Mouse (Mus musculus): Measurements from ENCODE around the gene Batf2. TPM values are rescaled to one million over a fixed set of nuclear protein-coding genes. Genes with fewer than 3 reads are reported as not detected.

The Batf2 gene
- total RNA-seq (2021), result under 1 TPM in 1 of 2 experiments, not detected in 1; 0.71 TPM

- intact Hi-C loops (cut with DNase I), result loop anchor here (1.0 to 5.0 kb wide), 2 partner anchors 95 to 191 kb away; partner anchors contain the start of gene Men1
- peak; percentile 93 to 95 for DNase-seq (ENCODE audit: low spot score in 2 of 2)
Measured at GRCm38 (mm10) chr19:6140678-6141393, at the start of gene Batf2. TSS of gene Batf2 (plus strand) at chr19:6140983.

GRCm38 (mm10) chr19:6094119-6094518 lies 46.7 kb upstream of the Batf2 start, which contains the start of gene AC131692.1:
TSS of gene AC131692.1 (plus strand) at chr19:6094419.
- intact Hi-C loops (cut with DNase I), result no loop called here
- no peak for DNase-seq (ENCODE audit: low spot score in 2 of 2)

- DNase-seq (ENCODE audit: low spot score in 2 of 2), result no peak
- intact Hi-C loops (cut with DNase I), result no loop called here
Measured at GRCm38 (mm10) chr19:6097847-6098246, 42.9 kb upstream of the Batf2 start.

GRCm38 (mm10) chr19:6101186-6101585 lies 39.6 kb upstream of the Batf2 start:
- intact Hi-C loops (cut with DNase I), result no loop called here
- no peak for DNase-seq (ENCODE audit: low spot score in 2 of 2)

- intact Hi-C loops (cut with DNase I), result no loop called here
- DNase-seq (ENCODE audit: low spot score in 2 of 2), result no peak
Measured at GRCm38 (mm10) chr19:6102169-6102853, 38.5 kb upstream of the Batf2 start.

GRCm38 (mm10) chr19:6104476-6104875 lies 36.3 kb upstream of the Batf2 start:
- DNase-seq (ENCODE audit: low spot score in 2 of 2), result no peak
- intact Hi-C loops (cut with DNase I), result no loop called here

- intact Hi-C loops (cut with DNase I), result no loop called here
- DNase-seq (ENCODE audit: low spot score in 2 of 2), result no peak
Measured at GRCm38 (mm10) chr19:6105586-6105985, 35.2 kb upstream of the Batf2 start, which contains the start of gene Naaladl1. TSS of gene Naaladl1 (plus strand) at chr19:6105782.

- intact Hi-C loops (cut with DNase I), result no loop called here
Measured at GRCm38 (mm10) chr19:6113116-6113515, 27.7 kb upstream of the Batf2 start.

GRCm38 (mm10) chr19:6116113-6116850 lies 24.5 kb upstream of the Batf2 start:
- intact Hi-C loops (cut with DNase I), result loop anchor here (5.0 kb wide), 1 partner anchor 49 kb away; the partner anchor contains the start of gene Tm7sf2
- DNase-seq (ENCODE audit: low spot score in 2 of 2), result peak in 1 of 2 experiments; percentile 60

More at GRCm38 (mm10) chr19:6113116-6113515, 27.7 kb upstream of the Batf2 start:
- no peak for DNase-seq (ENCODE audit: low spot score in 2 of 2)

GRCm38 (mm10) chr19:6117346-6117985 lies 23.3 kb upstream of the Batf2 start:
- peak in 1 of 2 experiments; percentile 65 for DNase-seq (ENCODE audit: low spot score in 2 of 2)
- intact Hi-C loops (cut with DNase I), result loop anchor here (5.0 kb wide), 1 partner anchor 50 kb away; the partner anchor contains the start of gene Tm7sf2

- intact Hi-C loops (cut with DNase I), result loop anchor here (1.0 to 5.0 kb wide), 2 partner anchors 33 to 51 kb away; partner anchors contain the start of gene Tm7sf2
- DNase-seq (ENCODE audit: low spot score in 2 of 2), result peak; percentile 92 to 96
Measured at GRCm38 (mm10) chr19:6117986-6118676, 22.7 kb upstream of the Batf2 start, which contains the start of gene Sac3d1. TSS of gene Sac3d1 (minus strand) at chr19:6118650.

GRCm38 (mm10) chr19:6118677-6119185 lies 22.1 kb upstream of the Batf2 start:
- intact Hi-C loops (cut with DNase I), result loop anchor here (1.0 to 5.0 kb wide), 2 partner anchors 33 to 51 kb away; partner anchors contain the start of gene Tm7sf2
- no peak for DNase-seq (ENCODE audit: low spot score in 2 of 2)

- no peak for DNase-seq (ENCODE audit: low spot score in 2 of 2)
- intact Hi-C loops (cut with DNase I), result no loop called here
Measured at GRCm38 (mm10) chr19:6121761-6122160, 19.0 kb upstream of the Batf2 start.

GRCm38 (mm10) chr19:6123330-6123729 lies 17.5 kb upstream of the Batf2 start:
- no peak for DNase-seq (ENCODE audit: low spot score in 2 of 2)
- intact Hi-C loops (cut with DNase I), result no loop called here

- intact Hi-C loops (cut with DNase I), result no loop called here
- no peak for DNase-seq (ENCODE audit: low spot score in 2 of 2)
Measured at GRCm38 (mm10) chr19:6124898-6125297, 15.9 kb upstream of the Batf2 start.

- intact Hi-C loops (cut with DNase I), result no loop called here
- DNase-seq (ENCODE audit: low spot score in 2 of 2), result peak in 1 of 2 experiments; percentile 30
Measured at GRCm38 (mm10) chr19:6126289-6126688, 14.5 kb upstream of the Batf2 start.

GRCm38 (mm10) chr19:6126789-6127580 lies 13.8 kb upstream of the Batf2 start:
- intact Hi-C loops (cut with DNase I), result no loop called here

More at GRCm38 (mm10) chr19:6126789-6127580, 13.8 kb upstream of the Batf2 start:
- no peak for DNase-seq (ENCODE audit: low spot score in 2 of 2)

All from left cerebral cortex, postnatal 25 days (tissue).